Mouse (Mus musculus) c-Kit-positive CD71-negative TER-119-negative erythroid progenitor cells, embryonic 14.5 days (primary cell): Measurements from ENCODE around the gene Nhej1.

Source experiments
- DNase-seq: peaks from one replicate; pipeline ENCODE4 v3.0.0-alpha.2; 2013; ENCODE audit warnings: low read depth

Nhej1 gene

DNA sequence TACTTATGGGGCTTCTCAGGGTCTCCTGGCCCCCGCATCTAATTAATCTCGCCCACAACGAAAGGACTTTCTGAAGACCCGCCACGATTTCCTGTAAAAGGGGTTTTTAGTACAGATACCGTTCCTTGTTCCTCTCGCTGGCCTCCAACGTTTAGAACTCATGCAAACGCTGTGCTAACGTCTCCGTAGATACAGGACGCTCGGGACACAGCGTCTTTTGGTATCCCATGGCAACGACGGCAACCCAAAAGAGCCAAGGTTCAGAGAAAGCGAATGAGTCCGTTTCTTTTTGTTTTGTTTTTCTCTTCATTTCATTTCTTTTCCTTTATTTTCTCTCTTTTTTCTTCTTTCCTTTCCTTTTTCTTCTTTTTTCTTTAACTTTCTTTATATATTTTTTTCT is 189.6 kb downstream of the Nhej1 start, which contains the start of gene Cfap65:
Gene Cfap65 (minus strand): TSS at position 198 of the 400 bp plus-strand sequence.
- DNase-seq: no peak

DNA sequence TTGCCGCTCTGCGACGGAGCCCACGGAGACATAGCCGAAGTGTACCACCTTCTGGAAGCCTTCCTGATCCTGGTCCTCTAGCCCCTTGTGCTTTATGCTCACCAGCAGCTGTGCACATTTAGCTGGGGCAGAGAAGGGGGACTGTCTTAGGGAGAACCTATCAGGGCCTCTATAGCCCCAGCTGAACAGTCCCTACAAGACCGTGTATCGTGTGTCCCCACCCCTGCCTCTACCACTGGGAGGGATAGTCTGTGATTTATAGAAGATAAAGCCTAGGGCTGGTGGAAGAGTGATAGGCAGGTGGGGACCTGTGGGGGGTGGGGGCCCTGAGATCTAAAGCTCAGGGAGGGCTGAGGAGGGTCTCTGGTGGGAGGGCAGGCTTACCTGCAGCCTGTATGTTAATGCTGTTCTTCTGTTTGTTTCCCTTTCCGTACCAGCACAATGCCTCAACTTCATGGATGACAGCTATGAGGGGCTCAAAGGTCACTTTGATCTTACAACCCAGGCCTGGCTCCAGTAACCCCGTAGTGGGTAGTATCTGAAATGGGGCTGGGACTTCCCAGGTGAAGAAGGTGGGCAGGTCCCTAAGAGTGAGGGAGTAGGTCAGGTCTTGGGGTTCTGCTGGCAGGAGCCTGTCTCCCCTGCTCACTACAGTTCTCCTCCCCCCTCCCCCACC is 197.2 kb downstream of the Nhej1 start:
- no peak for DNase-seq

DNA sequence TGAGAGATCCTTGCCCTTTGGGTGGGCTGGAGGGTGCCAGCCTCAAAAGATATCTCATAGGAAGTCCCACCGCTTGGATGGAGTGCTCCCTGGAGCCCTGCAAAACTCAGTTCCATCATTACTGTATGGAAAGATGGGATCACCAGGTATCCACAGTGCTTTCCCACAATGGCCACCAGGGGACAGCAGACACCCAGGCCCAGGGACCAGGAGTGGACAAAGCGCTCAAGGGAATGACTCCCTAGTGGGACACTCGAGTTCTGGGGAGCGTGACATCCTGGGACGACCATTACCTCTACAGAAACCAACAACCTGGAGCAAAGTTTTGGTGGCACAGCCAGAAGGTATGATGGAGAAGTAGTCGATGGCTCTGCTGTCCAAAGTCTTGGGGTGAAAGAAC is 198.3 kb downstream of the Nhej1 start:
- no peak for DNase-seq

DNA sequence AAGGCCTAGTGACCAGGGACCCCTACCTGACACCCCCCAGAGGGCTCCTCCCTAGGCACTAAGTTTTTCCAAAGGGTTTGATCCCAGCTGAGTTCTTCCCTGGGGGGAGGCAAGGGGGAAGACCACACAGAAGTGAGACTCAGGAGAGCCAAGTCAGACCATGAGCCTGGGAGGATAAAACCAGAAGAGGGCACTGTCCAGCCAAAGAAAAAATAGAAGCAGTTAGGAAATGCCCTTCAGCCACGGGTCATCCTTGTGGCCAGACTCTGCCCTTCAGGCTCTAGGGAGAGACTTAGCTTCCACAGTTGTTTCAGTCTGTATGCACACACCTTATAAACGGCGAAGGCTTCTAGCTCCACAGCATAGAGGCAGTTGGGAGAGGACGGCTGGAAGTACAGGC is 200.5 kb downstream of the Nhej1 start:
- no peak for DNase-seq
